Mouse (Mus musculus): ENCODE data around the gene Klhl40. TPM values are rescaled to one million over a fixed set of nuclear protein-coding genes. Genes with fewer than 3 reads are reported as not detected.

The Klhl40 gene
- polyA plus RNA-seq (2012; rRNA removed), result 0.54 and 3.0 TPM in 2 replicates

GRCm38 (mm10) chr9:121777484-121778065 lies at the start of gene Klhl40:
TSS of gene Klhl40 (plus strand) at chr9:121777607.

DNA sequence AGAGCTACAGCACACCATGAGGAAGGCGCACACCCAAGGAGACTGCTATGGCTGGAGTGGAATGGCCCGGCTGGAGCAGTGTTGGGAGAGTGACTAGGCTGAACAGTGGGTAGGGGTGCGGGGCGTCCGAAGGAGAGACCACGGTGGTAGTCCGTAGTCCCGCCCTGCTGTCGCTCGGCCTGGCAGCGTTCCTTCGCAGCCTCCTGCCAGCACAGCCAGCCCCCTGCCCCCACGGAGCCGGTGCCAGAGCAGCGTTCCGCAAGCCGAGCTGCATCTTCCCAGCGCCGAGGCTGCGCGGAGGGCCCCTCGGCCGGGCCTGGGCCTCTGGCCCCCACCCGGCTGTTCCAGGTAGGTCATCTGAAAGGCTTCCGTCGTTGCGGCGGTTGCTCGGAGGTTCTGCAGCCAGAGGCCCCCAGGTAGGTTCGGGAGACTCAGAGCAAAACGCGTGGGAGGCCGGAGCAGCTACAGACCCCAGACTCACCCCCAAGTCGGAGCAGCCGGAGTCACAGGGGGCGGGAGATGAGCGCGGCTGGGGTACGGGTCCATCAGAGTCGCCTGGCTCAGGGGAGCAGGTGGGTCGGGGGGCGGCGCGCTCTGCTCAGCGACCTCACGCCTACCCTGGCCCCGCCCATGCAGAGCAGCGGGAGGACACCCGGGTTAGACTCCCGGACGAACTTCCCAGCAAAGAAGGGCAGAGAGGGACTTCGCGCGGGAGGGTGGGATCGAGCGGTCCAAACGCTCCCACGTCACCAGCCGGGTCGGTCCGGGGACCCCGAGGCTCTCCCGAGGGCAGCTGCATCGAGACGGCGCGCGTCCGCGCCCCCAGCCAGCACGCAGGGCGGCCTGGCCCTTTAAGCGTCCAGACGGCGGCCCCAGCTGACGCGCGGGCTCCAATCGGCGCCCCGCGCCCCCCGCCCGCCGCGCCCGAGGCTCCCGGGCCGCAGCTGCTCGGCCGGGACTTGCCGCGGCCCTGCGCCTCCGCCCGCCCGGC lies 18.0 kb upstream of the Klhl40 start, which contains the start of gene Zfp651:
Gene Zfp651 (plus strand): TSS at position 240 of the 991 bp plus-strand sequence.

GRCm38 (mm10) chr9:121791757-121792521 lies 14.5 kb downstream of the Klhl40 start, which contains the start of gene Hhatl:
TSS of gene Hhatl (minus strand) at chr9:121792507.

Other genes with a start within 250 kb of the Klhl40 start
- 0.13 TPM in 1 of 2 replicates, not detected in the other for gene Lyzl4, start 135.5 kb upstream of the Klhl40 start, polyA plus RNA-seq (2012; rRNA removed)
- gene Vipr1, start 134.9 kb upstream of the Klhl40 start, polyA plus RNA-seq (2012; rRNA removed), result 0.60 and 0.75 TPM in 2 replicates
- 18.8 and 20.5 TPM in 2 replicates for gene Sec22c, start 72.1 kb upstream of the Klhl40 start, polyA plus RNA-seq (2012; rRNA removed)
- gene Ss18l2, start 67.3 kb upstream of the Klhl40 start, polyA plus RNA-seq (2012; rRNA removed), result 84.5 and 92.1 TPM in 2 replicates
- 161 and 168 TPM in 2 replicates for gene Nktr, start 58.4 kb upstream of the Klhl40 start, polyA plus RNA-seq (2012; rRNA removed)
- 45.1 and 50.1 TPM in 2 replicates for gene Zfp651, start 18.3 kb upstream of the Klhl40 start, polyA plus RNA-seq (2012; rRNA removed)
- 0.27 and 0.51 TPM in 2 replicates for gene Hhatl, start 14.9 kb downstream of the Klhl40 start, polyA plus RNA-seq (2012; rRNA removed)
- 2.3 and 3.3 TPM in 2 replicates for gene Ccdc13, start 61.9 kb downstream of the Klhl40 start, polyA plus RNA-seq (2012; rRNA removed)
- gene Higd1a, start 80.8 kb downstream of the Klhl40 start, polyA plus RNA-seq (2012; rRNA removed), result 68.5 and 72.5 TPM in 2 replicates
- 0.94 and 1.9 TPM in 2 replicates for gene Ackr2, start 120.7 kb downstream of the Klhl40 start, polyA plus RNA-seq (2012; rRNA removed)
- gene Cyp8b1, start 138.7 kb downstream of the Klhl40 start, polyA plus RNA-seq (2012; rRNA removed), result not detected in 2 replicates
- gene Fam198a, start 173.4 kb downstream of the Klhl40 start, polyA plus RNA-seq (2012; rRNA removed), result 1.6 and 3.5 TPM in 2 replicates
- gene Pomgnt2, start 219.5 kb downstream of the Klhl40 start, polyA plus RNA-seq (2012; rRNA removed), result 22.7 and 23.8 TPM in 2 replicates